Mouse (Mus musculus): ENCODE measurements at regions not wholly inside any gene's neighbourhood (a gene's known extent, or its start where the extent isn't known, plus 50 kb on each side); places are given as distances from the start of the nearest gene placed in this dataset.
A peak's percentile ranks its signal among the peaks of the same experiment; 100 is the strongest.

DNA sequence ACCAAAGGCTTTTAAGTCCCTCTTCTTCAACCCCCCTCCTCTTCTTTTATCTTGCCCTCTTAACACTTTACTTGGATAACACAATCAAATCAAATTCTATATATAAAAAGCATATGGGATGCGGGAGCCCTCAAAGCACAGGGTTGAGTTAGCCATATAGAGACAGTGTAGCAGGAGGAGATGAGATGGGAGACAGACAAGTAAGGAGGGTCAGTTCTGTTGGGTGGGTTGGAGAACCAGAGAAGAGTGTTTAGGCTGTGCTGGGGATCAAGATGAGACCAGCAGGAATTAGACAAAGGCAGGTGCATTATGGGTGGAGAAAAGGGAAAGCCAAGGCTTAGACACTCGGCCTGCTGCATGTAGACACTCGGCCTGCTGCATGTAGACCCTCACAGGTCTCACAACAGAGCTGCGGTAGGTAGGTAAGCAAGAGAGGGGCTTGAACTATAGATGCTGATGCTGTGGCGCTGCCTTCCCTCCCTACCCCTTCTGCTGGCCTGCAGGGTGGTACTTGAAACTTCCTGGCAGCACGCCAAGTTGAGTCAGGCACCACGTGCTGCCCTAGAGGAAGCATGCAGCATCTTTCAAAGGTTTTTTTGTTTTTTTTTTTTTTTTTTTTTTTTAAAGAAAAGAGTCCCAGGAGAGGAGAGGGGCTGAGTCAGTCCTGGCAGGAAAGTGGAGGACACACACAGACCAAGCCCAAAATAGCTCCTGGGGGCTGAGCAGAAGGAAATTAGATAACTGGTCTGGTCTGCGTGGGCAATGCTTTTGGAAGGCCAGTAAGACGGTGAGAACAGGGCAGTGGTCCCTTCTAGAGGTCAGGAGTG, 101.3 kb upstream of the Serp2 start:
- H3K27me3 ChIP-seq (ENCODE audit: control insufficient read depth, insufficient read depth, low read length) = no peaks in the 10 kb centered on the region
- H3K4me1 ChIP-seq (ENCODE audit: control insufficient read depth, insufficient read depth, low read length) = peaks cover 20% of the 10 kb centered on the region
- WGBS = 23% methylated on average over 9 of the region's 9 CpGs
- H3K4me3 ChIP-seq (ENCODE audit: low read length) = no peak overlapping the region
- ATAC-seq (replicated peaks; ENCODE audit: extremely low read depth, insufficient read depth, low FRiP score) = peak; percentile 79
- no peak overlapping the region; the same call in 1 of the 2 replicates for H3K9ac ChIP-seq (ENCODE audit: low read length)
- H3K36me3 ChIP-seq (ENCODE audit: control insufficient read depth, insufficient read depth) = no peaks in the 10 kb centered on the region
- no peaks in the 10 kb centered on the region for H3K9me3 ChIP-seq (replicated peaks; ENCODE audit: control insufficient read depth, low read length)
- H3K27ac ChIP-seq (ENCODE audit: low read length) = peak overlapping the region; percentile 57; the same call in 1 of the 2 replicates
- H3K4me2 ChIP-seq (ENCODE audit: low read depth, low read length) = no peak overlapping the region

GRCm38 (mm10) chr14:76657375-76657774, 100.7 kb upstream of the Serp2 start:
- Histone ChIP-seq H3K27me3 (ENCODE audit: control insufficient read depth, insufficient read depth, low read length) (no peaks in the 10 kb centered on the region), H3K36me3 (ENCODE audit: control insufficient read depth, insufficient read depth) (no peaks in the 10 kb centered on the region), H3K27ac (ENCODE audit: low read length) (peak overlapping the region; percentile 21; the same call in 1 of the 2 replicates), H3K9ac (ENCODE audit: low read length) (no peak overlapping the region), H3K4me1 (ENCODE audit: control insufficient read depth, insufficient read depth, low read length) (peaks cover 20% of the 10 kb centered on the region), H3K4me3 (ENCODE audit: low read length) (no peak overlapping the region), H3K4me2 (ENCODE audit: low read depth, low read length) (no peak overlapping the region), H3K9me3 (replicated peaks; ENCODE audit: control insufficient read depth, low read length) (no peaks in the 10 kb centered on the region)
- ATAC-seq (replicated peaks; ENCODE audit: extremely low read depth, insufficient read depth, low FRiP score) = no peak
- 58% methylated on average over 7 of the region's 7 CpGs for WGBS

DNA sequence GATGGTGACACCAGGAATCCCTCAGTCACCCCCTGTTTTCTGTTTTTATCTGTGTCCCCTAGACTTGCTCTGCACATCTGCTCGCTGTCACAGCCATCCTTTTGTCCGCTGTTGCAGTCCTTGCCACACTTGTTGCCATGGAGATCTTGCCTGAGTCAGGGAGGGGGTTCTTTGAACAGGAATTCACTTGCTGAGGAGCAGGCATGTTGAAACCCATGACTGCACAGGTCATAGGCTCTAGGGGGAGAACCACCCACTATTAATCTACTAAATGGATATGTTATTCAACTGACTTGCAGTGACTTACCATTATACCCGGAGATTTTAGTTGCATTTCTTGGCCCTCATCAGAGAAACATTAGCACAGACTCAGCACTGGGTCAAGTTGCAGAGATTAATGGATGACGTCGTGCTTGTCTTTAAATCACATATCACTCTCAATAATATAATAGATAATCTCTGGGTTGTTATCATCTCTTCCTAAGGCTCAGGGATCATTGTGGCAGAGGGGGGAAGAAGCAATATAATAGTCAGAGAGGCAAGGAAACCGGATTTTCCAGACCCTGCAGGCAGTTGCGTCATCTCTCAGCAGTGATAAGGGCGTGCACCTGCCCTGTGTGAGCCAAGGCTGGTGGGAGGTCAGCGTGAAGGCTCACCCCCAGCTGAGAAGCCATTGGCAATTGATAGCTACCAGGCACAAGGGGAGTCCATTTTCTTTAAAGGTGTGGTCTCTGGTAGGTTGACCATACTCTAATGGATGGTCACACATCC, 95.9 kb upstream of the Serp2 start:
- H3K4me2 ChIP-seq (ENCODE audit: low read depth, low read length) = no peak overlapping the region
- WGBS = 55% methylated on average over 9 of the region's 9 CpGs
- ATAC-seq (replicated peaks; ENCODE audit: extremely low read depth, insufficient read depth, low FRiP score) = no peak

DNA sequence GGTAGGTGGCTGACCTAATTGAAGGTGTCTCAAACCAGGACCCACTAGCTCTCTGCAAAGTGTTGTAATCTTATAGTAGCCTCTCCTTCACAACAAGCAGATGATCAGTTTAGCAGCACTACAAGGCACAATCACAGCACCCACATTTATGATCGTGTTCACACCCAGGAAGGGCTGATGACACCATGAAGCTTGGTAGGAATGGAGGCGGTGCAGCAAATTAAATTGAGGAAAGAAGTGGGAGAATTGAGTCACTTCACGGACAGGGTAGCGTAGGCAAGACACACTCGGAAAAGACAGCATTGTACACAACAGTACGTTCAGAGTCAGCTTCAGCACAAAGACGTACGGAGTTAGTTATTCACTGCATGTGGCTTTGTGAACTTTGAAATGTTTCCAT, 94.4 kb upstream of the Serp2 start:
- no peaks in the 10 kb centered on the region for H3K4me1 ChIP-seq (ENCODE audit: control insufficient read depth, insufficient read depth, low read length)
- no peaks in the 10 kb centered on the region for H3K36me3 ChIP-seq (ENCODE audit: control insufficient read depth, insufficient read depth)
- H3K9ac ChIP-seq (ENCODE audit: low read length) = no peak overlapping the region
- H3K9me3 ChIP-seq (replicated peaks; ENCODE audit: control insufficient read depth, low read length) = no peaks in the 10 kb centered on the region
- WGBS = 93% methylated on average over 8 of the region's 8 CpGs
- H3K4me3 ChIP-seq (ENCODE audit: low read length) = no peak overlapping the region
- ATAC-seq (replicated peaks; ENCODE audit: extremely low read depth, insufficient read depth, low FRiP score) = no peak
- H3K27ac ChIP-seq (ENCODE audit: low read length) = no peak overlapping the region
- no peaks in the 10 kb centered on the region for H3K27me3 ChIP-seq (ENCODE audit: control insufficient read depth, insufficient read depth, low read length)
- H3K4me2 ChIP-seq (ENCODE audit: low read depth, low read length) = no peak overlapping the region

More for the DNA sequence above, 95.9 kb upstream of the Serp2 start:
- H3K36me3 ChIP-seq (ENCODE audit: control insufficient read depth, insufficient read depth) = no peaks in the 10 kb centered on the region
- no peak overlapping the region for H3K4me3 ChIP-seq (ENCODE audit: low read length)
- H3K9me3 ChIP-seq (replicated peaks; ENCODE audit: control insufficient read depth, low read length) = no peaks in the 10 kb centered on the region
- peaks cover under 1% of the 10 kb centered on the region; the same call in 1 of the 2 replicates for H3K4me1 ChIP-seq (ENCODE audit: control insufficient read depth, insufficient read depth, low read length)
- no peak overlapping the region for H3K9ac ChIP-seq (ENCODE audit: low read length)
- H3K27me3 ChIP-seq (ENCODE audit: control insufficient read depth, insufficient read depth, low read length) = no peaks in the 10 kb centered on the region
- H3K27ac ChIP-seq (ENCODE audit: low read length) = no peak overlapping the region

DNA sequence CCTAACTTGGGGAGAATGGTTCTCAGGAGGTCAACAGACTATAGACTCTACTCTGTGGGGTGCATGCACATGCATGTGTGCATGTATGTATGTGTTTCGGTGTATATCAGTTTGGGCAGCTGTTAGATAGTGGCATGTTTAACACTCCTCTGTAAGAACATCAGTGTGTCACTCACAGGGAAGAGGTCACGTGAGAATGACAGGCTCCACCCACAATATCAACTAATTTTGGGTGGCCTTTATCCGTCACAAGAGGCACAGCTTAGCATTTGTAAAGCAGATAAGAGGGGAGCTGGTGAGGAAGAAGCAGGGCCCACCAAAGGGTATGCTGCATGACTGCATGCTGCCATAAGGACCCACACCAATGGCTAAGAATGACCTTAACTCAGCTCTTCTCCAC, 93.2 kb upstream of the Serp2 start:
- Histone ChIP-seq H3K36me3 (ENCODE audit: control insufficient read depth, insufficient read depth) (no peaks in the 10 kb centered on the region), H3K27me3 (ENCODE audit: control insufficient read depth, insufficient read depth, low read length) (no peaks in the 10 kb centered on the region), H3K9me3 (replicated peaks; ENCODE audit: control insufficient read depth, low read length) (no peaks in the 10 kb centered on the region), H3K4me3 (ENCODE audit: low read length) (no peak overlapping the region), H3K4me2 (ENCODE audit: low read depth, low read length) (no peak overlapping the region), H3K4me1 (ENCODE audit: control insufficient read depth, insufficient read depth, low read length) (no peaks in the 10 kb centered on the region), H3K27ac (ENCODE audit: low read length) (no peak overlapping the region), H3K9ac (ENCODE audit: low read length) (no peak overlapping the region)
- no peak for ATAC-seq (replicated peaks; ENCODE audit: extremely low read depth, insufficient read depth, low FRiP score)
- 79% methylated on average over 3 of the region's 3 CpGs for WGBS

DNA sequence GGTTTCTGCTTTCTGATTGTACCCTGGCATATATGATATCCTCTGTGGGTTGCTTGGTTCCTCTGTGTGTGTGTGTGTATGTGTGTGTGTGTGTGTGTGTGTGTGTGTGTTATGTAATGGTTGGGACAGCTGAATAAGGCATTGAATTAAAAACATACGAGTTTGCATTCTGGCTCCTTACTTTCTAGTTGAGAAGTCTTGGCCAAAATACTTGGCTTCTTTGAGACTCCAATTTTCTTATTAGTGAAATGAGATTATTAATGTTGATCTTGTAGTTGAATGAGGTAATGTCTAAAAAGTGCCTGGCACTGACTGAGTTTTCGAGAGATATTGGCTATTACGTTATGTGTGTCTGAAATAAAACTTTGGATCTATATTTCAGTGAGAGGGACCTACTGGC, 88.0 kb upstream of the Serp2 start:
- Histone ChIP-seq H3K4me2 (ENCODE audit: low read depth, low read length) (no peak overlapping the region), H3K9me3 (replicated peaks; ENCODE audit: control insufficient read depth, low read length) (no peaks in the 10 kb centered on the region), H3K27me3 (ENCODE audit: control insufficient read depth, insufficient read depth, low read length) (no peaks in the 10 kb centered on the region), H3K4me3 (ENCODE audit: low read length) (no peak overlapping the region), H3K27ac (ENCODE audit: low read length) (no peak overlapping the region), H3K36me3 (ENCODE audit: control insufficient read depth, insufficient read depth) (no peaks in the 10 kb centered on the region), H3K4me1 (ENCODE audit: control insufficient read depth, insufficient read depth, low read length) (no peaks in the 10 kb centered on the region), H3K9ac (ENCODE audit: low read length) (no peak overlapping the region)
- no peak for ATAC-seq (replicated peaks; ENCODE audit: extremely low read depth, insufficient read depth, low FRiP score)
- 80% methylated on average over 3 of the region's 3 CpGs for WGBS

DNA sequence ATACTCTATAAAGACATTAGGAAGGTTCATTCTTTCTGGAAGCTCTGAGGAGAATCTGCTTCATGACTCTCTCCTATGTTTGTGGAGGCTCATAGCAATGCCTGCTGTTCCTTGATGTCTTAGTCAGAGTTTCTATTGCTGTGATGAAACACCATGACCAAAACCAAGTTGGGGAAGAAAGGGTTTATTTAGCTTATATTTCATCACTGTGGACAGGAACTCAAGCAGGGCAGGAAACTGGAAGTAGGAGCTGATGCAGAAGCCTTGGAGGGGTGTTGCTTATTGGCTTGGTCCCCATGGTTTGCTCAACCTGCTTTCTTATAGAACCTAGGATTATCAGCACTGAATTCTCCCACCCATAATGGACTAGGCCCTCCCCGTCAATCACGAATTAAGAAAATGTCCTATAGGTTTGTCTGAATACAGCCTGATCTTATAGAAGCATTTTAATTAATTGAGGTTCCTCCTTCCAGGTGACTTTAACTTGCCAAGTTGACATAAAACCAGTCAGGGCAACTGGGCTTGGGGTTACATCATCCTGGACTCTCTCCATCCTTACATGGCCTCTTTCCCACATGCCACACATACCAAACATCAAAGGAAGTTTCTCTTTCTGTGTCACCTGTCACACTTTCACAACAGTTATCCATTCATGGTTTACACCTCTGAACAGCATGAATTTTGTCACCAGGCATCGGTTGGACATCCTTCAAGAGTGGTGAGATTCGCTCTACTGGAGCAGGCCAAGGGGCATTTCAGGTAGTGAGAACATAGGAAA, 85.3 kb upstream of the Serp2 start:
- 83% methylated on average over 4 of the region's 4 CpGs for WGBS

DNA sequence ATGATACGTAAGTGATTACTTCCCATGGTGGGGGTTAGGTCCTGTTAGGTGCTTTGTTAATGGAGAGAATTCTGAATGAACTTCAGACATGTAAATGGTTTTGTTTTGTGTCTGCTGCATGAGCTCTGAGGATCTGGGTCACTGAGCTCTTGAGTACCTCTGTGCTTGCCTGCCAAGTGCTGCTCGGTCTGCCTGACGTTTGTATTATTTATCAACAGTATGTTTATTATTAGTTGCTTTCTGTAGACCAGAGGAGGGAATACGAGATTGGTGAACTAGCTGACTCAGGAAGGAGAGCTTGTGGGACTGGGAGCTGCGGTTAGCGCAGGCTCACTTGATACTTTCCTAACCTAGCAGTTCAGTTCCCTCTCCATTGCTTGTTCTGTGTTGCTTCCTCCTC, 76.5 kb upstream of the Serp2 start:
- H3K27ac ChIP-seq (ENCODE audit: low read length) = peak overlapping the region; percentile 16; the same call in 1 of the 2 replicates
- no peak overlapping the region for H3K4me2 ChIP-seq (ENCODE audit: low read depth, low read length)
- no peak overlapping the region for H3K4me3 ChIP-seq (ENCODE audit: low read length)
- ATAC-seq (replicated peaks; ENCODE audit: extremely low read depth, insufficient read depth, low FRiP score) = no peak
- H3K4me1 ChIP-seq (ENCODE audit: control insufficient read depth, insufficient read depth, low read length) = peaks cover 27% of the 10 kb centered on the region
- H3K9ac ChIP-seq (ENCODE audit: low read length) = no peak overlapping the region
- WGBS = 45% methylated on average over 6 of the region's 6 CpGs
- 0 out of 2 replicates have a peak, but pooled peaks cover 3% of the 10 kb centered on the region for H3K9me3 ChIP-seq (replicated peaks; ENCODE audit: control insufficient read depth, low read length)
- H3K36me3 ChIP-seq (ENCODE audit: control insufficient read depth, insufficient read depth) = no peaks in the 10 kb centered on the region
- no peaks in the 10 kb centered on the region for H3K27me3 ChIP-seq (ENCODE audit: control insufficient read depth, insufficient read depth, low read length)

More for the DNA sequence above, 85.3 kb upstream of the Serp2 start:
- H3K9ac ChIP-seq (ENCODE audit: low read length) = no peak overlapping the region
- no peaks in the 10 kb centered on the region for H3K36me3 ChIP-seq (ENCODE audit: control insufficient read depth, insufficient read depth)
- ATAC-seq (replicated peaks; ENCODE audit: extremely low read depth, insufficient read depth, low FRiP score) = no peak
- no peak overlapping the region for H3K4me2 ChIP-seq (ENCODE audit: low read depth, low read length)
- H3K27ac ChIP-seq (ENCODE audit: low read length) = no peak overlapping the region
- no peaks in the 10 kb centered on the region for H3K27me3 ChIP-seq (ENCODE audit: control insufficient read depth, insufficient read depth, low read length)
- no peak overlapping the region for H3K4me3 ChIP-seq (ENCODE audit: low read length)
- no peaks in the 10 kb centered on the region for H3K9me3 ChIP-seq (replicated peaks; ENCODE audit: control insufficient read depth, low read length)
- peaks cover 6% of the 10 kb centered on the region; the same call in 1 of the 2 replicates for H3K4me1 ChIP-seq (ENCODE audit: control insufficient read depth, insufficient read depth, low read length)

Data from heart, embryonic 16.5 days (tissue).